Comparison of ENCODE assay signal across 28 mouse cellular contexts in genomic region chr8:112189698-112190097, GRCm38 (mm10).
"Had no signal": no experiment of that assay in that cellular context is flagged by ENCODE, and none has a peak within 500 bp of the region (broad histone marks: within the 10 kb centered on the region; RNA-seq: fewer than 3 reads in every experiment).

No protein-coding gene starts in this region.

- H3K4me1 ChIP-seq: heart, embryonic 13.5 days; heart, embryonic 15.5 days; hindbrain, embryonic 13.5 days; hindbrain, embryonic 15.5 days; kidney, embryonic 15.5 days; limb, embryonic 10.5 days; limb, embryonic 12.5 days; liver, embryonic 13.5 days; liver, embryonic 15.5 days had no signal

- H3K36me3 ChIP-seq: heart, embryonic 13.5 days; heart, embryonic 15.5 days; hindbrain, embryonic 13.5 days; hindbrain, embryonic 15.5 days; kidney, embryonic 15.5 days; limb, embryonic 10.5 days; limb, embryonic 12.5 days; liver, embryonic 13.5 days; liver, embryonic 15.5 days had no signal

- H3K4me2 ChIP-seq: heart, embryonic 11.5 days; heart, embryonic 13.5 days; heart, embryonic 15.5 days; hindbrain, embryonic 13.5 days; hindbrain, embryonic 15.5 days; kidney, embryonic 15.5 days; limb, embryonic 12.5 days; liver, embryonic 11.5 days; liver, embryonic 13.5 days; liver, embryonic 15.5 days had no signal

- H3K9ac ChIP-seq: heart, embryonic 13.5 days; heart, embryonic 15.5 days; hindbrain, embryonic 13.5 days; hindbrain, embryonic 15.5 days; kidney, embryonic 15.5 days; limb, embryonic 12.5 days; liver, embryonic 13.5 days; liver, embryonic 15.5 days had no signal

- ATAC-seq: hindbrain, postnatal 0 days; intestine, embryonic 16.5 days had no signal

- H3K27ac ChIP-seq: heart, adult 2 months; heart, embryonic 13.5 days; heart, embryonic 15.5 days; hindbrain, embryonic 13.5 days; hindbrain, embryonic 15.5 days; hindbrain, postnatal 0 days; kidney, embryonic 15.5 days; kidney, postnatal 0 days; limb, embryonic 10.5 days; limb, embryonic 12.5 days; liver, embryonic 13.5 days; liver, embryonic 15.5 days had no signal

- H3K27me3 ChIP-seq: heart, embryonic 13.5 days; heart, embryonic 15.5 days; hindbrain, embryonic 13.5 days; hindbrain, embryonic 15.5 days; kidney, embryonic 15.5 days; limb, embryonic 12.5 days; liver, embryonic 13.5 days; liver, embryonic 15.5 days had no signal

- DNase-seq: gastrocnemius, postnatal 14 days; gastrocnemius, postnatal 36 days; heart, adult 11 months; heart, adult 2 months; heart, postnatal 14 days; heart, postnatal 36 days; kidney, adult 11 months; kidney, adult 2 months; kidney, adult 9 months; kidney, postnatal 14 days; kidney, postnatal 36 days; layer of hippocampus, adult 9-11 months; layer of hippocampus, postnatal 36 days; liver; liver, embryonic 13.5 days had no signal

- H3K4me3 ChIP-seq: heart, adult 2 months; heart, embryonic 13.5 days; heart, embryonic 15.5 days; hindbrain, embryonic 13.5 days; hindbrain, embryonic 15.5 days; kidney, embryonic 15.5 days; limb, embryonic 10.5 days; limb, embryonic 12.5 days; liver, embryonic 13.5 days; liver, embryonic 15.5 days had no signal

- H3K9me3 ChIP-seq: heart, embryonic 13.5 days; heart, embryonic 15.5 days; hindbrain, embryonic 13.5 days; hindbrain, embryonic 15.5 days; kidney, embryonic 15.5 days; limb, embryonic 10.5 days; limb, embryonic 12.5 days; liver, embryonic 15.5 days had no signal
